Mouse (Mus musculus): ENCODE data around the gene Uqcrh.

GRCm38 (mm10) chr4:116032906-116033305, 42.0 kb downstream of the Uqcrh start:
- no peak for TF ChIP-seq CTCF (IDR thresholded peaks at IDR 0.05; ENCODE audit: control insufficient read depth, insufficient read depth, low read length)
- TF ChIP-seq POLR2A (IDR thresholded peaks at IDR 0.05; ENCODE audit: borderline replicate concordance, control insufficient read depth, low read depth, low read length), result no peak

All from bone marrow, adult 2 months (tissue).